Mouse (Mus musculus) R1 (cell line): ENCODE results near the gene Kdm5b.
"Not testable (repeated sequence)": the region's sequence is repeated elsewhere in the genome, so short reads cannot be mapped to it uniquely, and the experiment has no call there.

Experiments used
- DNase-seq: peaks from one replicate; pipeline ENCODE4 v3.0.0-alpha.2; 2018; ENCODE audit warnings: low read depth, low spot score

The Kdm5b gene

DNA sequence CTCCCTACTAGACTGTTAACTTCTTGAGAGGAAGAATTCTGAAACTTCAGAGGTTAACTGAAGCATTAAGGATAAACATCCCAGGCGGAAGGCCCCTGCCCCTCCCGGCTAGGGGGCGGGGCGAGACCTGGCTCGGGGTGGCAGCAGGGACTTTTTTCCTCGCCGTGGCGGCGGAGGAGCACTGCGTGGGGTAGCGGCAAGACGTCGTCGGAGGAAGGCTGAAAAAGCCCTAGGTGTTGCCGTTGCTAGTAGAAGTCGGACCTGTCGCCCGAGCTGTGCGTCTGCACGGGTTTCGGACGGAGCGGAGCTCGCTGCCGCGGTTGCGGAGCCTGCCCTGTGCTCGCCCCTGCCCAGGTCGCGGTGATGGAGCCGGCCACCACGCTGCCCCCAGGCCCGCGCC is at the start of gene Kdm5b:
Gene Kdm5b, plus strand, starts transcription at position 196 of the 400 bp plus-strand sequence.
- DNase-seq, result peak; percentile 94

DNA sequence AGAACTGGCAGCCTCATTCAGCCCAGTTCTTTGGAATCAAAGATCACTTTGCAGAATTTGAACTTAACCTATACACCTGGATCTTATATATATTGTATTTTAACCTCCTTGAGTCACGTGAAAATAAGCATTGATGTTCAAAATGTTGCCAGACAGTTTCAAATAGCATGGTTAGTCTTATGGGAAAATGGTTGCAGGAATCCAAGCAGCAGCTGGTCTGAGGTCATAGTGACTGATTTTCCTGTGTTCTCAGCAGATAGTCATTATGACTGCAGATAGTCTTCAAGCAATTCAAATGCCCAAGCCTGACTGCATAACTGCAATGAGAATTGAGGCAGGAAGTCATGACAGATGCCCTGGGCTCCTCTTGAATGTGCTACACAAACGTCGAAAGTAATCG is 47.8 kb upstream of the Kdm5b start:
- no peak for DNase-seq

DNA sequence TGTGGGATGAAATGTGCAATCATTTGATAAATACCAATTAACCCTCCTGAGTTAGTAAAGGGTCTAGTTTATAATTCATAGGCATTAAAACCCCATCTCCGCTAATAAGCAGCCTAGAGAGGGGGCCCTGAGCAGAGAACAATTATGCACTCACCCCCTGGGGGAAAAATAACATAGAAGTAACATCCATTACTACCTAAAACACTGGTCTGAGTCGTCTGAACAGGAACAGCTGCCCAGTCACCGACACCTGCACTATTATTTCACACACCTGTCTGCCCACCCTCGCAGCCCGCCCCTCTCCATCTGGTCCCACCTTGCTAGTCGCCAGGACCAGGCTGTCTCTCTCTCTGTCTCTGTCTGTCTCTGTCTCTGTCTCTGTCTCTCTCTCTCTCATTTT is 47.4 kb upstream of the Kdm5b start:
- no peak for DNase-seq

GRCm38 (mm10) chr1:134513312-134513860 is 46.6 kb upstream of the Kdm5b start:
- peak; percentile 78 for DNase-seq

- DNase-seq, result no peak
These were observed 45.9 kb upstream of the Kdm5b start for GRCm38 (mm10) chr1:134513876-134514590.

- no peak for DNase-seq
These were observed 44.1 kb upstream of the Kdm5b start for GRCm38 (mm10) chr1:134515891-134516290.

- DNase-seq, result peak; percentile 30
These were observed 43.3 kb upstream of the Kdm5b start for GRCm38 (mm10) chr1:134516491-134517198.

GRCm38 (mm10) chr1:134517841-134518240 is 42.1 kb upstream of the Kdm5b start:
- DNase-seq, result not testable (repeated sequence)

- DNase-seq, result peak; percentile 96
These were observed 41.3 kb upstream of the Kdm5b start for GRCm38 (mm10) chr1:134518677-134519076.

DNA sequence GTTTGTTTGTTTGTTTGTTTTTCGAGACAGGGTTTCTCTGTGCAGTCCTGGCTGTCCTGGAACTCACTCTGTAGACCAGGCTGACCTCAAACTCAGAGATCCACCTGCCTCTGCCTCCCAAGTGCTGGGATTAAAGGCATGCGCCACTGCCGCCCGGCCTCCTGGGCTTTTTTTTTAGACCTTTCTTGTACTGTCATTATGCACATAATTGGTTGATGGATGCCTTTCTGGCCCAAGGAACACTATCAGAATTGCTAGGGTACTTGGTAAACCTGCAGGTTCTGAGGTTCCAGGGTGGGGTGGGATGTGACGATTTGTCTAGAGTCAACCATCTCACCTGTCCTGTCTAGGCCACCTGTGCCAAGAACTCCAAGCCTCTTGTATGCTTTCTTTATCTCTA is 40.8 kb upstream of the Kdm5b start:
- not testable (repeated sequence) for DNase-seq

- no peak for DNase-seq
These were observed 39.8 kb upstream of the Kdm5b start for GRCm38 (mm10) chr1:134520001-134520721.

- DNase-seq, result no peak
These were observed 38.8 kb upstream of the Kdm5b start for GRCm38 (mm10) chr1:134521163-134521562.

- DNase-seq, result no peak
These were observed 37.6 kb upstream of the Kdm5b start for GRCm38 (mm10) chr1:134522325-134522724.

DNA sequence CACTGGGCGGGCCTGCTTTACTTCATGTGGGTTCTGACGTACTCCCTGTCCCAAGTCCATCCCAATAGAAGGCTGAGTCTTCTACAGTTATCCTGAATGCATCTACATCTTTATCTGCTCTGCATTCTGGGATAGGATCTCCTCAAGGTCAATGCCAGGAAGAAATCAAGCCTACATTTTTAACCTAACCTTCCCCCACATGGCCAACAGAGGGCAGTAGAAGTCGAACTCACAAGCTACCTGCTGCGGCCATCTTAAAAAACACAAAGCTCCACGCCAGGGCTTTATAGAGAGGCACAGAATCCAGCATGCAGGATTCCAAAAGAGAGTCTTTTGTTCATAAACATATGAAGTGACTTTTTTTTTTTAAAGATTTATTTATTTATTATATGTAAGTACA is 35.5 kb upstream of the Kdm5b start:
- DNase-seq, result peak; percentile 90

DNA sequence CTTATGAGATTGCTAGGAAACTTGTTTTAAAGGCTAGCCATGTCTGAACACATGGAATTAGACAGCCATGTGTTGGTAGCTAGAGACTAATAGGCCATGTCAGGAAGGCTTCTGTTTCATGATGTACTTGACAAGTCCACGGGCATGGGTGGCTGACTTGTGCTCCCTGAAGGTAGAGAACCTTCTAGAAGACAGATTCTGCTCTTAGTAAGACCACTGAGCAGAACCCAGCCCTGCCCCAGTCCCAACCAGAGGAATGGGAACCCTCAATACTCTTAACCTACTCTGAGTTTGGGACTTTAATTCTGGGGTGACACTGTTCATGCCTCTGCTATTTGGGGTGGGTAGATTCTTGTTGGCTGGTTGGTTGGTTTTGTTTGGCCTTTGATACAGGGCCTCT is 35.0 kb upstream of the Kdm5b start:
- no peak for DNase-seq

DNA sequence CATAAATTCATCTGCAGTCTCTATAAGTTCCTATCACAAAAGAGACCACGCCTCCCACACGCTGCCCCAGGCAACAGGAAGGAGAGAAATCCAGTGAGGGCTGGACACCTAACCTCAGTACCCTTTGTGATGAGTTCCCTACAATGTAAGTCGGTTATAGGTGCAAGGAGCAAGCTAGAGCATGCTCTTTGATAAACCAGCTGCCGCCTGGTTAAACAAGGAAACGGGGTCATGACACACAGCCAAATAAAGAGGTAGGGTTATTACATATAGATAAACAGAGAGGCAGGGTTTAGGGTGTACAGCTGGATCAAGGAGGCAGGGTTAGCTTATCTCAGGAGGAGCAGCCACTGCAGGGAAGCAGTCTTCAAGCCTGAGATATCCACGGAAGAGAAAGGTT is 33.2 kb upstream of the Kdm5b start:
- no peak for DNase-seq

DNA sequence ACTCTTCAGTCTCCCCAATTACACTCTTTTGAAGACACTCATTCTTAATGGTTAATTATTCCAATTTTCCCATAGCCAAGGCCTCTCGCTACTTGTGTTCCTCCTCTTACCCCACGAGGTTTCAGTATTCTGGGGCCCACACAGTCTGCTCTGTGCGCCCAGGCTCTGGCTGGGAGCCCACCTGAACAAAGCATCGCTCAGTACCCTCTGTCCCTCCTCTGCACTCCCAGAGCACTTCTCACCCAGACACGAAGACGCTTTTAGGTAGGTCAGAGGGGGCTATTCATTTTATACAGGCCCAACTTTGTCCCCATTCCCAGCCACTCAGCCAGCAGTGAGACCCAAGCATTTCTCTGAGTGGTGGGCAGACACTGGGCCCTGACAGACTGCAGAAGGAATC is 29.4 kb upstream of the Kdm5b start:
- DNase-seq, result no peak

DNA sequence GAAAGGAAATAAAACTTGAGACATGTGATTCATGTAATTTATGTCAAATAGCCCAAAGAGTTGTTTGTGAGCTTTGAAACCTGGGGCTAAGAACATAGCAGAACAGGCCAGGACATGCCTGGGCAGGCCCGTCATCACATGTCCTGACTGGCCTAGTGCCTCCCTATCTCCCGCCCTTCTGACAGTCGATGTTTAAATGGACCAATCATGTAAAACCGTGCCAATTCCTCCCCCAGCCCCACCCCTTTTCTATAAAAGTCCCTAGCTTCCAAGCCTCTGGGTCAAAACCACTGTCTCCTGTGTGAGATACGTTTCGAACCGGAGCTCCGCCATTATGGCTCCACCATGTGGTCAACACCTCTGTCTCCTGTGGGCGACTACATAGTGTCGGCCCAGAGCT is 26.3 kb upstream of the Kdm5b start:
- peak; percentile 67 for DNase-seq

- peak; percentile 98 for DNase-seq
These were observed 24.9 kb upstream of the Kdm5b start for GRCm38 (mm10) chr1:134535054-134535453.

DNA sequence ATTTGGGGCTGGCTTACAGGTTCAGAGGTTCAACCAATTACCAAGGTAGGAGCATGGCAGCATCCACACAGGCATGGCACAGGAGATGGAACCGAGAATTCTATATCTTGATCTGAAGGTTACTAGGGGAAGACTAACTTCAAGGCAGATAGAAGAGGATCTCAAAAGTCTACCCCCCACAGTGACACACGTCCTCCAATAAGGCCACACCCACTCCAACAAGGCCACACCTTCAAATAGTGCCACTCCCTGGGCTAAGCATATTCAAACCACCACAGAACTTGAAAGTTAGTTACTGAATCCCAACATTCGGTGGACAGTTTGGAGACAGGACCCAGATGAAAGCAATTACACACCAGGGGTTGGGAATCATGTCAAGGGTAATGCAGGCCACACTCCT is 24.5 kb upstream of the Kdm5b start:
- DNase-seq, result peak; percentile 88

GRCm38 (mm10) chr1:134540610-134541009 is 19.4 kb upstream of the Kdm5b start:
- DNase-seq, result no peak

- no peak for DNase-seq
These were observed 11.7 kb upstream of the Kdm5b start for GRCm38 (mm10) chr1:134548231-134548630.
